Mouse (Mus musculus): ENCODE measurements around the gene Senp5.
"Not testable (repeated sequence)": the region's sequence is repeated elsewhere in the genome, so short reads cannot be mapped to it uniquely, and the experiment has no call there.

Senp5 gene

DNA sequence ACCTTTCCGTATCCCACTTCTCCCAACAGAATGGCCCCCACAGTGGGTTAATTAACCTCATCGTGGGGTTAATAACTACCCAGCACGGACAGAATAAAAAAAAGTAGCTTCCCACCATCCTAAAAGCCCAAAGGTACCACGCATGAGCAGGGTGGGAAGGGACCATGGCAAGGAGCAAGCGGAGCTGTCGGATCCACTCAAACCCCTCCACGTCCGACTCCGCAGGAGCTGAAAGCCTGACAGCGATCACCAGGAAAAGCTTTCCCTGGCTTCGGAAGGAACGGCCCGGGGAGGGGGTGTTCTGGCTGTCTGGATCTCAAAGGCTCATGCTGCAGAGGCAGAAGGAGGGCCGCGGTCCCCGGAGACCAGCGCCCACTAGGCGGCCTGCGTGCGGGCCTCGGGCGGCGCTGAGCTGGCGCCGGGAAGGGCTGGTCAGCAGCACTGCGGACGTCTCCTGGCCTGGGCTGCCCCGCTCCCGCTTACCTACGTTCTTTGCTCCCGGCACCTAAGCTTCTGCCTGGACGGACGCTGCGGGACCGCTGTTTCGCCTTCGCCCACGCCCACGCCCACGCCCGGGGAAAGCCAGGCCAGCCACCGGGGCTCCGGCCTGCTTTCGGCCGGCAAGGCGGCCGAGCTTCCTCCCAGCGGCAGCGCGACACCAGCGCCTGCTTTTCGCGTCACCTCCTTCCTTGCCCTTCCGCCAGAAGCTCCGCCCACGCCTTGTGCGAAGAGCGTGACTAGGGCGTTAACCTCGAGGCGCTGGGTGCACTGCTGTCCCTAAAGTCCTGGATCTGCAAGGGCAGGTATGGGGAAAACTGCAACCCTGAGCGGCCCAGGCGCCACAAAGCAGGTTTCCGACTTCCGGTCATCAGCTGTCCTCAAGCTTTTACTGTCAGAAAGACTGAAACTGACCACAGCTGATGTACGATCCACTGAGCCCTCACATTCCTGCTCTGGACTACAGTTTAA is at the start of gene Senp5:
Senp5 (minus strand) TSS at position 779 of the 969 bp plus-strand sequence.
- peak; percentile 92 for DNase-seq (ENCODE audit: low spot score)

DNA sequence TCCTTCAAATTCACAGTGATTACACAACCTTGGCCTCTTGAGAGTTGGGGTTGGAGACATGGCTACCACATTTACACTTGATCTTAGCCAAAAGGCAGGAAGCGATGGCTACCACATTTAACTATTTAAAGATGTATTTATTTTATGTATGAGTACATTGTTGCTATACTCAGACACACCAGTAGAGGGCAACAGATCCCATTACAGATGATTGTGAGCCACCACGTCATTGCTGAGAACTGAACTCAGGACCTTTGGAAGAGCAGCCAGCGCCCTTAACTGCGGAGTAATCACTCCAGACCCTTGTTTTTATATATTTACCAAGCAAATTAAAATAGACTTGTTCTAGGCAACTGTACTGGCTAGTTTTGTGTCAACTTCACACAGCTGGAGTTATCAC is 39.3 kb upstream of the Senp5 start:
- peak; percentile 20 for DNase-seq (ENCODE audit: low spot score)

DNA sequence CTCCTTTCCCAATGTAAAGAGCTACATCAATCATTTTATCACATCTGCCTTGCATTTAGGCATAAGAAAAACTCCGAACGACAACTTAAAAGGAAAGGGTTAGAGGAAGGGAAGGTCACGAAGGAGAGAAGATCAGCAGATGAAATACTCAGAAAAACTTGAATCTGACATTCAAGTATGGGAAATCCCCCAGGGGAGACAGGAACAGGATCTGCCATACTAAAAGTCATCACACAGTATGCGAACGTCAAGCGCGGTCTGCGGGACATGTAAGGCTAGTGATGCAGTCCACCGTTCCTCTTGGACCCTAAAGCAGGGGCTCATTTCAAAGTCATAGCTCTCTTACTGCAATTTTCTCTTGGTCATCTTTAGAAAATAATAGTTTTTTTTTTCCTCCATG is 16.6 kb upstream of the Senp5 start:
- DNase-seq (ENCODE audit: low spot score): no peak

DNA sequence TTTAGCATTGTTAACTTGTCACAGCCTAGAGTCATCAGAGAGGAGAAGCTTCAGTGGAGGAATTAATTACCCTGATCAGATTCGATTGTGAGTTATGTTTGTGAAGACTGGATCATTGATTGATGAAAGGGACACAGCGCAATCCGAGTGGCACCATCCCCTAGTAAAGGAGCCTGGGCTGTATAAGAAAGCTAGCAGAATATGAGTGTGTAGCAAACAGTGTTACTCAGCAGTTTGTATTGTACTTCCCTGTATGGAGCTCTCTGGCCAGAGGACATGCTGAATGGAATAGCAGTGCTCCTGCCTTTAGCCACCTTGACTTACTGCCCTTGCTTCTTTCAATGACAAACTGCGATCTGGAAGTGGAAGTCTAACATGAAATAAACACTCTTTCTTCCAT is 7.2 kb upstream of the Senp5 start:
- DNase-seq (ENCODE audit: low spot score): no peak

DNA sequence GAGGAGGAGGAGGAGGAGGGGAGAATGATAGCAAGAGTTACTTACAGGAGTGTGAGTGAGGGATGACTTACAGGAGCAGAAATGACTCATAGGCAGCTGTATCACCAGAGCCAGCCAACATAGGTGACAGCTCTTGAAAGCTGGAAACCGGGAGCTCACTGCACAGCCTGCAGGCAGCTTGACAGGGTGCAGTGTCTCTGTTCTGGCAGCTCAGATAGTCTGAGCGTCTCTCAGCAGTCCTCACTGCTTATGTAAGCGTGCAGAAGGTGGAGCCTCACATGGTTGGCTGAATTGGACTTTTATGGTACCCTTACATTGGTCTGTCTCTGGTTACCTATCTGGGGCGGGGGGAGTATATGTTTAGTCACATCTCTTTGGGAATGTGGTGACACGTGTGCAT is 6.8 kb upstream of the Senp5 start:
- DNase-seq (ENCODE audit: low spot score): peak; percentile 14

DNA sequence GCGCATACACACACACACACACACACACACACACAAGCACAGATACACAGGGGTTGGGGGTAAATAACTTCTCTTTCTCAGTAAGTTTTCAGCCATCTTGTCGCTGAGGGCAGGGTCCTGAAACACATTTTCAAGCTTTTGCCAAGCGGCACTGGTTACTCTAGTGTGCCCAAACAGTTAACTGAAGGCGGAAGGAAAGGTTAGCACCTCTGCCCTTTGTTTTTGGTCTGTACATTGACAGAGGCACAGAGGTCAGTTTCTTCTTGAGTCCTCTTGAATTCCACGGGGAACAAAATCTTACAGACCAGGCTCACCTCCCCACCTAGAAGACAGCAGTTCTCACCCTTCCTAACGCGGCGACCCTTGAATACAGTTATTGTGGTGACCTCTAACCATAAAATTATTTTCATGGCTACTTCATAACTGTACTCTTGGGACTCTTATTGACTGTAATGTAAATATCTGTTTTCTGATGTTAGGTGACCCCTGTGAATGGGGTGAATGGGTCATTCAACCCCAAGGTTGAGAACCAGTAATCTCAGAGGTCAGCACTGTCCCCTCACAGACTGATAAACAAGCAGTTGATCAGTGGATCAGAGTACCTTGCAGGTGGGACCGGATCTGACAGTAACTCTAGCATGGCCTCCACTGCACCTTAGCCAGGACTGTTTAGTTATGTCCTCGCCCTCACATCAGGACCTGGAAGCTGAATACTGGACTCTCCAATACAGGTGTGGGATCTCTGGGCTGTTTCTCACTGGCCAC is 5.6 kb upstream of the Senp5 start:
- no peak for DNase-seq (ENCODE audit: low spot score)

DNA sequence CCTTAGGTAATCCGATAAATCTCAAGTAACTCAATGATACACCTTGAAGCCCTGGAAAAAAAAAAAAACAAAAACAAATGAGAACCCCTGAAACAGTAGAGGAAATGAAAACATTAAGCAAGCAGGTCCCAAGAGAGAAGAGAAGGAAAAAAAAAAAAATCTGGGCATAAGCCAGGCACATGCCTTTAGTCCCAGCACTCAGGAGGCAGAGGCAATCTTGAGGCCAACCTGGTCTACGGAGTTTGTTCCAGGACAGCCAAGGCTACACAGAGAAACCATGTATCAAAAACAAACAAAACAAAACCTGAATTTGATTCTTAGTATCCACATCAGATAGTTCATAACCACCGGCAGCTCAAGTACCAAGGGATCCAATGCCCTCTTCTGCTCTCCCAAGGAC is 1.6 kb upstream of the Senp5 start:
- DNase-seq (ENCODE audit: low spot score): no peak

DNA sequence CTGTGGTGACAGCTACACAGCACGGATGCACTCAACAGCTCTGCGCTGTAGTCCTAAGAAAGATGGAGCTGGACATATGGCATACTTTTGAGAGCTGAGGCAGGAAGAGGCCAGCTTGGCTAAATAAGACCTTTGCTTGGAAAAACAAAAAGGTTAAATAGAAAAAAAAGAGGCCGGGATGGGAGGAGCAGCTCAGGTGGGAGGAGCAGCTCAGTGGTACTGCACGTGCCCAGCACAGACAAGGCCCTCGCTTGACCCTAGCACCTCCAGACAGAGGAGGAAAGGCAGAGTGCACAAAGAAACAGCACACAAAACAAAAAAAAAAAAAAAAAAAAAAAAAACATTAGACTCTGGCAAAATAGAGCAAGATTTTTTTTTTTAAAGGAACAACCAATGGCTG is 6.7 kb downstream of the Senp5 start:
- no peak for DNase-seq (ENCODE audit: low spot score)

DNA sequence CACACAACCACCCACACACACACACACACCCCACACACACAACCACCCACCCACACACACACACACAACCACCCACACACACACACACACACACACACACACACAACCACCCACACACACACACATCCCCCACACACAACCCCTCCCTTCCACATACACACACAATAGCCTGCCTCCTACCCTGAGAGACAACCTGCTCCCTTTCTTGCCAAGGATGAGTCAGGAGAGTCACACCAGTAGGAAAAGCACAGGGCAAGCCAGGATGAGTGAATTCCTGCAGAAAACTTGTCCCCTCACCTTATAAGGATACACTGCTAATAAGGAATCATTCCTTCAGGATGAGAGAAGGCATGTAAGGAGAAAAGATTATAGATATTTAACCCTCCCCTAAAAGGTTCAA is 9.1 kb downstream of the Senp5 start:
- no peak for DNase-seq (ENCODE audit: low spot score)

DNA sequence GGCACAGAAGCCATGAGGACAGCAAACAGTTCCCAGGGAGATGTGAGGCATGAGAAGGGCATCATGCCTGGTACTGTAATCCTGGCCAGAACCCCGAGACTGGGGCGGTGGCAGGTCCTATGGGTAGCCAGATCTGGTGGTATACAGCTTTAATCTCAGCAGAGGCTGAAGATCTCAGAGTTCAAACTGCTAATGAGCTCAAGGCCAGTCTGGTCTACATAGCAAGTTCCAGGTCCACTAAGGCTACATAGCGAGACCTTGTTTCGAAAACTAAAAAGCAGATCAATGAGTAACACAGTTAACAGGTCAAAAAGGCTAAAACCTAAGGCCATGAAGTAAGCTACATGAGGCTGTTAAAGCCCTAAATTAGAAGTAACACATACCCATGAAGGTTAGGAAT is 9.9 kb downstream of the Senp5 start:
- DNase-seq (ENCODE audit: low spot score): no peak

DNA sequence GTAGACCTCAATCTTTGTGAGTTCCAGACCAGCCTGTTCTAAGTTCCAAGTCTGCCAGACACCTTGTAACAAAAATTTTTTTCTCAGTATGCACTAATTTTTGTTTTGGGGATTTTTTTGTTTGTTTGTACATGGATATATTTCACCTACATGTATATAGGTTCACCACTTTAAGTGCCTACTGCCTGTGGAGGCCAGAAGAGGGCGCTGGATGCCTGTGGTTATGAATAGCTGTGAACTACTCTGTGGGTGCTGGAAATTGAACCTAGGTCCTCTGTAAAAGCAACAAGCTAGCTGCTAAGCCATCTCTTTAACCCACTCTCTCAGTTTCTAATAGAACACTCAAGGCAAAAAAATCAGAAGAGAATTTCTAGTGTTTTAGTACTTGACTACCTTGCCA is 11.0 kb downstream of the Senp5 start:
- DNase-seq (ENCODE audit: low spot score): no peak

DNA sequence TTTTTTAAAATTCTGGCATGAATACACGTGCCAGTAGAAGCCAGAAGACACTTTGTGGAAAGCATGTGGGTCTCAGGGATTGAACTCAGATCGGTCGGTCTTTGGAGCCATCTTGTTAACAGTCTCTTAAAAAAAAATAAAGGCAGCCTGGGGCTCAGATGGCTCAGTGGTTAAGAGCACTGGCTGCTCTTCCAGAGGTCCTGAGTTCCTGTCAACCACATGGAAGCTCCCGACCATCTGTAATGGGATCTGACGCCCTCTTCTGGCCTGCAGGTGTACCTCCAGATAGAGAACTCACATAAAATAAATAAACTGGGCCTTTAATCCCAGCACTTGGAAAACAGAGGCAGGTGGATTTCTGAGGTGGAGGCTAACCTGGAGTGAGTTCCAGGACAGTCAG is 22.1 kb downstream of the Senp5 start:
- DNase-seq (ENCODE audit: low spot score): no peak

DNA sequence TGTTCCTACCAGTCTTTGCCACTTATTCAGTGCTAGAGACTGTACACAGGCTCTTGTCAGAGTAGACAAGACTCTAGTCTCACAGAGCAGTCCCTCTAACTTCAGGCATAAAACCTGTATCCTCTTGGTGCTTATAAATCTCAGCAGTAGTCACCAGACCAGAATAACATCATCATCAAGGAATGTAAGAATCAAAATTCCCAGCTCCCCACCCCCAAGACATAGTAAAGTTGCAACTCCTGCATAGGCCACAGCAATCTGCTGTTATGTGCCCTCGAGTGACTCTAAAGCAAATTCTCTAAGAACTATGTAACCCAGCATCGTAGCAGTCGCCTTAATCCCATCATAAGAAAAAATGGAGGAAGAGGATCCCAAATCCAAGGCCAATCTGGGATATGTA is 23.6 kb downstream of the Senp5 start:
- no peak for DNase-seq (ENCODE audit: low spot score)

DNA sequence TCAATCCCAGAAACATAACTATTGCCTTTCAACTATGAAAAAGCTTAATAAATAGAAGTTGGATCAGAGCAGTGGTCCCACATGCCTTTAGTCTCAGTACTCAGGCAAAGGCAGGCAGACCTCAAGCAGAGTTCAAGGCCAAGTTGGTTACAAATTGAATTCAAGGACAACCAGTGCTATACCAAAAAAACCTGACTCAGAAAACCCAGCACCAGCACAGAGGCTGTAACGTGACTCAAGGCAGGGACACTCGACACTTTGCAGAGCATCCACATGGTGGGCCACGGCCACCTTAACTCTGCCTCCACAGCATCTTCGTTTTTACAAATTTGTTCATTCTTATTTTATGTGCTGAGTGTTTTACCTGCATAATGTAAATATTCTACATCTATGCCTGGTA is 27.8 kb downstream of the Senp5 start:
- DNase-seq (ENCODE audit: low spot score): no peak

DNA sequence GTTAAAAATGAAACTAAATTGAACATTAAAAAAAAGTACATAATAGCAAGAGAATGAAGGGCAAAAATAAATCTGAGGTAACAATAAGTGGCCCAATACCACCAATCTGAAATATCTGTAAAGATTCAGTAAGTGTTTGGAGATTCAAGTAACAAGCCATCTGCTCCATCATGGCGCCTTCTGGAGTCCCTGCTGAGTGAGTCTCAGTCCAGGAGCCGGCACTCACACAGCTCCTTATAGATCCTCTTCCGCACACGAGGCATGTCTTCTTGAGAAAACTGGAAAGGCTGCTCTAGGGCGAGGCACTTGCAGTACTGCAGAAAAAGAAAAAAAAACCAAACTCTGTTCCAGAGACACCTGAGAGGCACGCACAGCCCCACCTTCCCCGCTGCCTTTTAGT is 39.9 kb downstream of the Senp5 start:
- DNase-seq (ENCODE audit: low spot score): no peak

DNA sequence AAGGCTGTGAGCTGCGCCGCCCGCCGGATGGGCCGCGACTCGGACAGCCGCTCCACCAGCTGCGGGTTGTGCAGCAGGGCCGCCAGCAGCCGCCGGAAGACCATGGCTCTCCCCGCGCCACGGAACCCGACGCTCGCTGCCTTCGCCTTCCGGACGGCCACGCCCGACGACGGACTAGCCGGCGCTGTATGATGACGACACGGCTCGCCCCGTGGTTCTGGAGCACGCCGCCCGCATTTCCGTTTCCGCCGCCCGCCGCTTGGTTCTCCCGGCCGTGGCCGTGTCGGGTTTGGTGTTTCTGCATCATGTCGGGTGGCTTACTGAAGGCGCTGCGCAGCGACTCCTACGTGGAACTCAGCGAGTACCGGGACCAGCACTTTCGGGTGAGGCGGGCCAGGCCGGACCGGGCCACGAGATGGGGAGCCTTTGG is 54.7 kb downstream of the Senp5 start, which contains the start of the genes 0610012G03Rik and Ncbp2:
0610012G03Rik (minus strand) TSS at position 150 of the 430 bp plus-strand sequence.
Ncbp2 (plus strand) TSS at position 169 of the 430 bp plus-strand sequence.
- peak; percentile 98 for DNase-seq (ENCODE audit: low spot score)

DNA sequence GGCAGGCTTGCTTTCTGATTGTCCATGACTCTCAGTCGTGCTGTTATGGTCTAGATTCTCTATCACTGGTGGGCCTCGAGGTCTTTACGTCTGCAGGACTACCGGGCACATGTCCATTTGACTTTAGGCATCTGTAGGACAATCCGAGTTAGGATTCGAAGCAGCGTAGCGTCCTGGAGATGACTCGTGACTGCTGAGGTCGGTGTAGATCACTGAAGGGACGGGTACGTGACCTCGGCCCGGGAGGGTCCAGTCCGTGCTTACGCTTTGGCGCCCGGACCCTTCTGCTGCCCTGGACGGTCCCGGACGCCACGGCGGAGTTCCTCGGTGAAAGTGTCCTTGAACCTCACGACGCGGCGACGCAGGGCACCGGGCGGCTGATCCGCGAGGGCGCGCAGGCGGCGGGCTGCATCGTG is 55.2 kb downstream of the Senp5 start:
- DNase-seq (ENCODE audit: low spot score): no peak

DNA sequence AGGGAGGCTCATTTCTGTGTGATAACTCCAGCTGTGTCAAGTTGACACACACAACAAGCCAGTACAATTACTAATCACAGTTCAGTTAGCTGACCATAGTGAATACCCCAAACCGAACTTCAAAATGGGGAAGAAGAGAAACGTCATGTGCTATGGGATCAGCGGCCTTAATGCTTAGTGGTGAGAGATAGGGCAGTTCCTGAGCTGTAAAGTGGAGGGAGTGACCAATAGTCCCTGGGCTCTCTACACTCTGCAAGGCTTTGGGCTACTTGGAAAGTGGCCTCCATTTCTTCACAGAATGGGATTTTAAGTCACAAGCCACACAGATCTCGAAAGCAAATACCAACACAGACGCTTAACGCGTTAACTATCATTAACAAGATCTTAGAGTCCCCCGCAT is 55.8 kb downstream of the Senp5 start:
- DNase-seq (ENCODE audit: low spot score): no peak

DNA sequence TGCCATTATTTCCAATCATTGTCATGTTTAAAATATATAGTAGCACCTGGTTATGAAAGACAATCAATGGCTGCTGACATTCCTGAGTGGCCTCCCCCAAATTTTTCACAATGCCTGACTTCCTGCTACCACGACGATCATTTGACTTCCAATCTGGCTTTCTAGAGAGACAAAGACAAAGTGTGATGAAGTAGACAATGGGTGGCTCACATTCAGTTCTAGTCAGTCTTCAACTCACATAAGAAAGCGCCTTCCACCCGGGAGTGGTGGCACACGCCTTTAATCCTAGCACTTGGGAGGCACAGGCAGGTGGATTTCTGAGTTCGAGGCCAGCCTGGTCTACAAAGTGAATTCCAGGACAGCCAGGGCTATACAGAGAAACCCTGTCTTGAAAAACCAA is 57.1 kb downstream of the Senp5 start:
- DNase-seq (ENCODE audit: low spot score): not testable (repeated sequence)

DNA sequence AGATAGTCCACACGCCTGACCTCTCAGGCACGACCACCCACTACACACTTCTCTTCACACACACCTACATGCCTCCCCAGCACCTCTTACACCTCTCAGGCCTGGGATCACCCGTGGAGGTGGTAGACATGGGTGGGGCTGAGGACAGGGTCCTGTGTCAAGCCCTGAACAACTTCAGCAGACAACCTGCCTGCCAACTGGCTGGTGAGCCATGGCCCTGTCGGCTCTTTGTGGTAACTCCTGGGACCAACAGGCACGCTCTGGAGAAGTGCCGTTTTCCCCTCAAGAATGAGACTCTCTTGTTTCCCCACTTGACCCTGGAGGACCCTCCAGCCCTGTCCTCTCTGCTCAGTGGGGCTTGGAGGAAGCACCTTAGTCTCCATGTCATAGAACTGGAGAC is 57.7 kb downstream of the Senp5 start:
- DNase-seq (ENCODE audit: low spot score): no peak

DNA sequence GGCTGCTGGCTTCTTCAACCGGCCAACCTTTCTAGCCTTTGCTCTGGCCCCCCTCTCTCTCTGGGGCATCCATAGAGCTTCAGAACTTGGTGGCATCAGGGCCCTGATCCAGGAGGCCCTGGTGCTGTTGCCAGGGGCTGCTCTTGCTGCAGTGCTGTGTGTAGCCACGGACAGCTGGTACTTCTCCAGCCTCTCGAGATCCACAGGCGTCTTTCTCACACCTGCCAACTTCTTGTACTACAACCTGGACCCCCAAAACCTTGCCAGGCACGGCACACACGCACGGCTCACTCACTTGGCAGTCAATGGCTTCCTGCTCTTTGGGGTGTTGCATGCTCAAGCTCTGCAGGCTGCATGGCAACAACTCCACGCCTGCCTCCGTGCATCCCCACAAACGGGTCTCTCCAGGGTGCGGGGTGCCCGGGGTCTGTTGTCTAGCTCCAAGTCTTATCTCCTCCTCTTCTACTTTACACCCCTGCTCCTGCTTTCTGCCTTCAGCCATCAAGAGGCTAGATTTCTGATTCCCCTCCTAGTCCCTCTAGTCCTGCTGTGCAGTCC is 58.3 kb downstream of the Senp5 start:
- DNase-seq (ENCODE audit: low spot score): no peak

DNA sequence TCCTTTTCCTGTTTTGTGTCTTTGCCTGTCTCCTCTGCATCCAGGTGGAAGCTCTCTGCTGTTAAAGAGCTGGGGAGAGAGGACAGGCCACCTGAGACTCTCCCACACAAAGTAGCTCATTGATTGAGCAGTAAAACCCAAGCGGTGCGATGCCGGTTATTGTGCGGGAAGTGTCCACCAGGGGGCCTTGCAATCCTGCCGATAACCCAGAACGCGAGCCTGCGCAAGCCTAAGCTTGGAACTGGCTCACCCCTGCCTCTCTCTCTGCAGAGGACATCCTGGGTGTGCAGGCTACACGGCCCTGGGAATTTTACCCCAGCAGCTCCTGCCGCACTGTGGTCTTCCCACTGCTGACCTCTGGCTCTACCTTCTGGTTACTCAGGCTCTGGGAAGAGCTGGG is 59.1 kb downstream of the Senp5 start:
- peak; percentile 92 for DNase-seq (ENCODE audit: low spot score)

DNA sequence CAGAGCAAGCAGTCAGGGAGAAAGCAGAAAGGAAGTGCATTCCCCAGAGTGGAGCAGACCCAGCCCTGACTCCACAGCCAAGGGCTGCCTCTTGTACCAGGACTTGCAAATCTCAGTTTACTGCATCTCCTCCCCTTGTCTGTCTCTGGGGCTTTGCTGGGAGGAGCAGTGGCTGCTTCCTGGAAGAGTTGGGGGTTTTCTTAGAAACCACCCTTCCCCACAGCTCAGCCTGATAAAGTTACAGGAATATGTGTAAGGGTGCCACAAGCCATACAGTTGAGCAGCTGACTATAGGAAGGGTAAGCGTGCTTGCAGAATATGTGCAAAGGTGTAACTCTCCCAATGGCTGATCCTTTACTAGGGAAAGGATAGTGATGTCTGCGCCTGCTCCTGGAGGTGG is 62.5 kb downstream of the Senp5 start:
- DNase-seq (ENCODE audit: low spot score): no peak
